Mouse (Mus musculus) megakaryocyte progenitor cell, adult 5-6 weeks (primary cell): Measurements from ENCODE around the gene Olfr392. TPM values are rescaled to one million over a fixed set of nuclear protein-coding genes. Genes with fewer than 3 reads are reported as not detected.

ENCODE experiments used
- ATAC-seq: replicated peaks from 2 replicates; pipeline ENCODE4 v1.8.0; 2016; ENCODE audit warnings: mild to moderate bottlenecking, moderate TSS enrichment, inconsistent platforms; ENCODE audit not compliant: poor library complexity
- total RNA-seq, 2 experiments: library from RNA; stranded (forward) in 1 of 2; stranded (reverse) in 1 of 2; fragments of 157-497, 149-512 nt in 1 of 2; fragments of 200-1000 nt in 1 of 2; gene quantifications; 2 replicates each; pipeline versions ENCODE4 v1.2.3 to v1.2.4; 2015 to 2017

Gene Olfr392
- not detected in 2 replicates for total RNA-seq (2015)
- not detected in 2 replicates for total RNA-seq (2017)

DNA sequence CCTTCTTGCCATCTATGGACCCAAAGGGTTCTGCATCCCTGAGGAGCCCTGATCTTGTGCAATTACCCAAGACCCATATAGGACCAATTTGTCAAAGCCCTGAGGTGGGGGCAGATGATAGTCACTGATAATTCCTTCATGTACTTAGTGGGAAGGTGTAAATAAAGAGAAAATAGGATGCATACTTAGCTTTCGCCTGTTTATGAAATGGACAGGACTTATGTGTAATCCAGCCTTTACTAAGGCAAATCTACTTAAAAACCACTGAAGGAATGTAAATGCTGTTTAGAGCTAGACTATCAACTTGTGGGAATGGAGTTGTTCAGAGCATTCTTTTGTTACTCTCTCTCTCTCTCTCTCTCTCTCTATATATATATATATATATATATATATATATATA is at the start of gene Olfr392:
Olfr392 (minus strand) TSS at position 101 of the 400 bp plus-strand sequence.
- ATAC-seq: no peak

DNA sequence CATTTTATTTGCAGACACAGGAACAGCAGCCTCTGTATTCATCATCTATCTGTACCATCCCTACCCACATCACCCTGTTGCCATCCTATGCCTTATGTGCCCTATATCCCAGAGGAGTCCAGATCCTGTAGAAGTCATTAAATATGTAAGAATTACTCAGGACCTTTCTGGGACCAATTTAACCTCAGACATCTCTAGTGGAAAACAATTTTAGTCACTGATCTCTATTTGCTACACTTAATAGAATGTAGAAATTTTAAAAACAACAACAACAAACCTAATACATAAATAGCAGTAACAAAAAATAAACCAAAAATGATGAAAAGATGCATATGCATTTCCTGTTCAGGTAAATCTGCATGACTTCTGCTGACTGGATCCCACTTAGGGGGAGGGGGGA is 34.5 kb upstream of the Olfr392 start, which contains the start of gene Olfr393:
Olfr393 (minus strand) TSS at position 101 of the 400 bp plus-strand sequence.
- ATAC-seq: no peak

GRCm38 (mm10) chr11:73802952-73803351 is 13.9 kb downstream of the Olfr392 start, which contains the start of gene Olfr391-ps:
Gene Olfr391-ps, minus strand, starts transcription at chr11:73803052.
- ATAC-seq: no peak

DNA sequence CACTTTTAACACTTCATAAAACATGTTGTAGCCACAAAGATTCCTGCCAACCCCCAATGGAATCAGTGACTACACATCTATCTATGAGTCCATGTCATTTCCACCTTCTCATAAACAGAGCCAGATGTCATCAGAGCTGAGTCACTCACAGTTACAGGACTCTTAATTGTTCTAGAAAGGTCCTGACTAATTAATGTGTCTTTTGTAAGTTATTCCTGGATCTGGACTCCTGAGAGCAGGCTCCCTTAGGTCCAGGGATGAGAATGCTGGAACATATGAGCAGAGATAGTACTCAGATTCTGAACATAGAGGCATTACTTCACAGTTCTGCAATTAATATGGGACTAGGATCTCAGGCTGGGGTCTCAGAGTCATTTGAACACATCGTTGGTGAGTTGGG is 34.2 kb downstream of the Olfr392 start, which contains the start of gene Olfr390:
Olfr390 (plus strand) TSS at position 301 of the 400 bp plus-strand sequence.
- ATAC-seq: no peak

GRCm38 (mm10) chr11:73780613-73781012 is 36.2 kb downstream of the Olfr392 start, which contains the start of gene Olfr389:
Gene Olfr389, minus strand, starts transcription at chr11:73780713.
- ATAC-seq: no peak

Other genes starting within 250 kb of the Olfr392 start
- not detected in 2 replicates for gene Olfr385, start 224.0 kb downstream of the Olfr392 start, total RNA-seq (2015)
- gene Olfr385, start 224.0 kb downstream of the Olfr392 start, total RNA-seq (2017): not detected in 2 replicates
- gene Olfr384, start 218.5 kb downstream of the Olfr392 start, total RNA-seq (2015): not detected in 2 replicates
- gene Olfr384, start 218.5 kb downstream of the Olfr392 start, total RNA-seq (2017): not detected in 2 replicates
- not detected in 2 replicates for gene Zfp735, start 128.3 kb downstream of the Olfr392 start, total RNA-seq (2015)
- not detected in 2 replicates for gene Zfp735, start 128.3 kb downstream of the Olfr392 start, total RNA-seq (2017)
- not detected in 2 replicates for gene Olfr389, start 36.3 kb downstream of the Olfr392 start, total RNA-seq (2015)
- not detected in 2 replicates for gene Olfr389, start 36.3 kb downstream of the Olfr392 start, total RNA-seq (2017)
- gene Olfr390, start 34.1 kb downstream of the Olfr392 start, total RNA-seq (2015): not detected in 2 replicates
- not detected in 2 replicates for gene Olfr390, start 34.1 kb downstream of the Olfr392 start, total RNA-seq (2017)
- not detected in 2 replicates for gene Olfr391-ps, start 14.0 kb downstream of the Olfr392 start, total RNA-seq (2015)
- not detected in 2 replicates for gene Olfr391-ps, start 14.0 kb downstream of the Olfr392 start, total RNA-seq (2017)
- gene Olfr393, start 34.4 kb upstream of the Olfr392 start, total RNA-seq (2015): not detected in 2 replicates
- gene Olfr393, start 34.4 kb upstream of the Olfr392 start, total RNA-seq (2017): not detected in 2 replicates
- gene Olfr394, start 73.7 kb upstream of the Olfr392 start, total RNA-seq (2015): not detected in 2 replicates
- not detected in 2 replicates for gene Olfr394, start 73.7 kb upstream of the Olfr392 start, total RNA-seq (2017)
- not detected in 2 replicates for gene Olfr395, start 92.2 kb upstream of the Olfr392 start, total RNA-seq (2015)
- gene Olfr395, start 92.2 kb upstream of the Olfr392 start, total RNA-seq (2017): not detected in 2 replicates
- gene Olfr23, start 119.6 kb upstream of the Olfr392 start, total RNA-seq (2015): not detected in 2 replicates
- gene Olfr23, start 119.6 kb upstream of the Olfr392 start, total RNA-seq (2017): not detected in 2 replicates
- gene Olfr397, start 143.8 kb upstream of the Olfr392 start, total RNA-seq (2015): not detected in 2 replicates
- not detected in 2 replicates for gene Olfr397, start 143.8 kb upstream of the Olfr392 start, total RNA-seq (2017)
- gene Olfr398, start 173.4 kb upstream of the Olfr392 start, total RNA-seq (2015): not detected in 2 replicates
- gene Olfr398, start 173.4 kb upstream of the Olfr392 start, total RNA-seq (2017): not detected in 2 replicates
- not detected in 2 replicates for gene Olfr139, start 239.5 kb upstream of the Olfr392 start, total RNA-seq (2015)
- gene Olfr139, start 239.5 kb upstream of the Olfr392 start, total RNA-seq (2017): not detected in 2 replicates
- gene Olfr399, start 239.6 kb upstream of the Olfr392 start, total RNA-seq (2015): not detected in 2 replicates
- gene Olfr399, start 239.6 kb upstream of the Olfr392 start, total RNA-seq (2017): not detected in 2 replicates